Mouse (Mus musculus): ENCODE results near the gene Jmjd1c.

Jmjd1c gene

GRCm38 (mm10) chr10:67221284-67221683 lies 125.4 kb downstream of the Jmjd1c start:
- no peak for DNase-seq (ENCODE audit: low read depth in 2 of 2, low spot score in 2 of 2)

- no peak for DNase-seq (ENCODE audit: low read depth in 2 of 2, low spot score in 2 of 2)
Measured at GRCm38 (mm10) chr10:67223942-67224341, 128.0 kb downstream of the Jmjd1c start.

DNA sequence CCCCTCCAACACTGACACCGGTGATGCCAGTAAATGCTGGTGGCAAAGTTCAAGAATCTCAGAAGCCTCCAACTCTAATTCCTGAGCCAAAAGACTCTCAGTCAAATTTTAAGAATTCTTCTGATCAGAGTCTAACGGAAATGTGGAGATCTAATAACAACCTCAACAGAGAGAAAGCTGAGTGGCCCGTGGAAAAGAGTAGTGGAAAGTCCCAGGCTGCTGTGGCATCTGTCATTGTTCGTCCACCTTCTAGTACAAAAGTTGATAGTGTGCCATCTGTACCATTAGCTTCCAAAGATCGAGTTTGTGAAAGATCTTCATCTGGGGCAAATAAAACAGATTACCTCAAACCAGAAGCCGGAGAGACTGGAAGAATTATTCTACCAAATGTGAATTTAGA lies 129.6 kb downstream of the Jmjd1c start:
- no peak for DNase-seq (ENCODE audit: low read depth in 2 of 2, low spot score in 2 of 2)

DNA sequence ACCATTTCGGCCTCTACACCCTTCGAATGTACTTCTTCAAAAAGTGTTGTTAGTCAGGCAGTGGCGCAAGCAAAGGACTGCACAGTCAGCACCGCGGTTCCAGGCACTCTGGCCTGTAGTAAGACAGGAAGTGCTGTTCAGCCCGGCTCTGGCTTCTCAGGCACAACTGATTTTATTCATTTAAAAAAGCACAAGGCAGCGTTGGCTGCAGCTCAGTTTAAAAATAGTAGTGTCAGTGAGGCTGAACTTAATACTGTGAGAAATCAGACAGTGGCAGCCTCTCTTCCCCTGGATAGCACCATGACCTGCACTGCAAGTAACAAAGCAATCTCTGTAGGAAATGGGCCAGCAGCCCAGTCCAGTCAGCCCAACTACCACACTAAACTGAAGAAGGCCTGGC lies 130.2 kb downstream of the Jmjd1c start:
- no peak for DNase-seq (ENCODE audit: low read depth in 2 of 2, low spot score in 2 of 2)

DNA sequence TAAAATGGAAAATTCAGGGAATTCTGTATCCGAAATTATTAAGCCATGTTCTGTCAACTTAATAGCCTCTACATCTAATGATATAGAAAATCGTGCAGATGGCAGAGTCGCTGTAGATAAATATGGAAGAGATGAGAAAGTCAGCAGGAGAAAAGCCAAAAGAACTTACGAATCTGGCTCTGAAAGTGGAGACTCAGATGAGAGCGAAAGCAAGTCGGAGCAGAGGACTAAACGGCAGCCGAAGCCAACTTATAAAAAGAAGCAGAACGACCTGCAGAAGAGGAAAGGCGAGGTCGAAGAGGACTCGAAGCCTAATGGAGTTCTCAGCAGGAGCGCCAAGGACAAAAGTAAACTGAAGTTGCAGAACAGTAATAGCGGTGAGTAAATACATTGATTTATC lies 130.6 kb downstream of the Jmjd1c start:
- no peak for DNase-seq (ENCODE audit: low read depth in 2 of 2, low spot score in 2 of 2)

GRCm38 (mm10) chr10:67230439-67230838 lies 134.5 kb downstream of the Jmjd1c start:
- DNase-seq (ENCODE audit: low read depth in 2 of 2, low spot score in 2 of 2), result no peak

- DNase-seq (ENCODE audit: low read depth in 2 of 2, low spot score in 2 of 2), result peak; percentile 44 to 58
Measured at GRCm38 (mm10) chr10:67247145-67247544, 151.2 kb downstream of the Jmjd1c start.

GRCm38 (mm10) chr10:67249486-67249885 lies 153.6 kb downstream of the Jmjd1c start:
- DNase-seq (ENCODE audit: low read depth in 2 of 2, low spot score in 2 of 2), result no peak

DNA sequence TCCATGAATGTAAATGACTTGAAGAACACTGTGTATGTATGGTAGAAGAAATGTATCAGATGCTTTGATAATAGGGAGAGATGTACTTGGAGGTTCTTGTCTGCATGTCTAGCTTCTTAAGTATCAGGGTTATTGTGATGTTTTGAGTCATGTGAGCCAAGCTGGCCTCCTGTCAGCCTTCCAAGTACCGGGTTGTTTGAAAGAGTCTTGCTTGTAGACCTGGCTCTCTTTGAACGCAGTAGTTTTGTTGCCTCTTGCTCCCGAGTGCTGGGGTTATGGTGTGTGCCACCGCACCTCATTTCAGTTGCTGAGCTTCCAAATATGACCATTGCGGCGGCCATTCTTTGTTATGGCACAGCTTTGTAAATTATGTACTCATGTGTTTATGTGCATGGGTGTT lies 154.9 kb downstream of the Jmjd1c start:
- DNase-seq (ENCODE audit: low read depth in 2 of 2, low spot score in 2 of 2), result no peak

DNA sequence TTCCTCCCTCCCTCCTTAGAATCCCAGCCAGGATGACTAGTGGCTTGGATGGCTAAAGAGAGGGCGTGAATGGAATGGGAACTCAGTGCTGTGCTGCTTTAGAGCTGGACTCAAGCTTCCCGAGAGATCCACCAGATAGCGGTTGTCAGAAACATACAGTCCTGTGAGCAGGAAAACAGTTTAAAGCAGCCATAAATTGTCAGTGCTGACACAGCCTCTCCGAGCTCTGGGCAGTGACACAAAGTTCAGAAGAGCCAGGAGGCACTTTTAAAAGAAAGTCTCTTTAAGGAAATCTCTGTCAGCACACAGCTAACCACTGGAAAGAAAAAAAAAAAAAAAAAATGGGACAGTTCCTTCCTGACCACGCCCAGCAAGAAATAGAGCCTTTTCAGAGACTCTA lies 156.4 kb downstream of the Jmjd1c start:
- DNase-seq (ENCODE audit: low read depth in 2 of 2, low spot score in 2 of 2), result no peak

DNA sequence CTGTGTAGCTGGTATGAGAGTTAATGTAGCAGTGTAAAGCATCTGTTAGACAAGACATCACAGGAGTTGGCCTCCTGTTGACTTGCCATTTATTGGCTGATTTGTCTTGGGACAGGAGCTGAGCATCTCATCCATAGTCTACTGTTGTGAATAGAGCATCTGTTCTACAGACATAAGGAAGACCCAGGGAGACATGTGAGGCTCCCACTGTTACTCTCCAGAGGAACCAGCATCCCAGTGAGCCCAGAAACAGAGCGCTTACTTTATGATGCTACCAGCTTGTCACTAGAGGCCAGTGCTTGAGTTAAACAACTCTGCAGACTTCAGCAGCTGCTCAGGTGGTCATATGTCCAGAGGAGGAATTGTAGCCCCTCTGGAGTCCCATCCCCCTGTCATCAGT lies 157.2 kb downstream of the Jmjd1c start:
- no peak for DNase-seq (ENCODE audit: low read depth in 2 of 2, low spot score in 2 of 2)

GRCm38 (mm10) chr10:67264852-67265251 lies 168.9 kb downstream of the Jmjd1c start:
- peak in 1 of 2 experiments; percentile 22 for DNase-seq (ENCODE audit: low read depth in 2 of 2, low spot score in 2 of 2)

GRCm38 (mm10) chr10:67275916-67276315 lies 180.0 kb downstream of the Jmjd1c start:
- no peak for DNase-seq (ENCODE audit: low read depth in 2 of 2, low spot score in 2 of 2)

GRCm38 (mm10) chr10:67281852-67282251 lies 185.9 kb downstream of the Jmjd1c start:
- DNase-seq (ENCODE audit: low read depth in 2 of 2, low spot score in 2 of 2), result no peak

DNA sequence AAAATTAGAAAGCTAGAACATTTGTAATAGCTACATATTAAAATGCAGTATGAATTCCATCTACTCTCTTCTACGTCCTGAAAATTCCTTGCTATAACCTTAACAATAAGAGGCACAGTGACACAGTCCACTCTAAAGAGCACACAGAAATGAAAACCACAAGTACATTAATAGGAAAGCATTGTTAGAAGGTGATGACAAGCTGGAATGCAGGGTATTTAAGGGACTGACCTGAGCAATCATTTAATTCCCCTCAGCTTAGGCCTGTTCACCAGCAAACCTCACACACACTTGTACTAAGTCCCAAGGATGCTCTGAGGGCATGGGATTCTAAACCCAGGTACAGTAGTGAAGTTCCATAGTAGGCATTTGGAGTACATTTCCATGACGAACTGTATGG lies 186.6 kb downstream of the Jmjd1c start:
- no peak for DNase-seq (ENCODE audit: low read depth in 2 of 2, low spot score in 2 of 2)

DNA sequence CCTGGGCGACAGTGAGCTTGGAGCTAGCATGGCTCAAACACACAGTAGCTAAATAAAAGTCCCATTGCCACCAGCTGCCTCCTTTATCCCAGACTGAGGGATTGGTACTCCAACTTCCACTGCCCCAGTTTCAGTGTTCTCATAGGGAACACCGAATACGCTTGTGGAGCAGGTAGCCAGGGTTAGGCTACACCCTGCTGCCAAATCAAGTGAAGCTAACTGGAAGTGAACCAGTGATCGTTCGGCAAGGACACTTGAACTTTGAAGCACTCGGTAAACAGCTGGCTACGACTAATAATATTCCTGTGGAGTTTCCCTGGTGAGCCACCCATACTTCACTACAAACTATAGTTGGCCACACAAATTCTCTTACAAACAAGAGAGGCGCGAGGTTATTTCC lies 187.6 kb downstream of the Jmjd1c start:
- DNase-seq (ENCODE audit: low read depth in 2 of 2, low spot score in 2 of 2), result no peak

- no peak for DNase-seq (ENCODE audit: low read depth in 2 of 2, low spot score in 2 of 2)
Measured at GRCm38 (mm10) chr10:67284311-67284710, 188.4 kb downstream of the Jmjd1c start.

DNA sequence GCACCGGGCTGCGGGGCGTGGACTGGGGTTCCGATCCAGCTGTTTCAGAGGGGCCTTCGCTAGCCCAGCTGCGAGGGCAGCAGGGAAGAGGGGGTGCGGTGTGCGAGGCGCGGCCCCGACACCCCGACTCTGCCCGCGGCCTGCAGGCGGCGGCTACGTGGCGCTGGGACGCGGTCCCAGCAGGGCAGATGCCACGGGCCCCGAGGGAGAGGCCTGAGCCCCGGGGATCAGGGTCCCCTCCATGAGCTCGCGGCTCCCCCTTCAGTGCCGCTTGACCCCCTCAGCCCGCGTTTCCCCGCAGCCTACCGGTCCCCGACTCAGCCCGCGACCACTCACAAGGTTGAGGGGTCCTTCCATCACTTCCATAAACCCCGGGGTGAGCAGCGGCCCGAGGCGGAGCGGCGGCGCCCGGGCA lies 188.8 kb downstream of the Jmjd1c start:
- DNase-seq (ENCODE audit: low read depth in 2 of 2, low spot score in 2 of 2), result peak; percentile 35 to 37

DNA sequence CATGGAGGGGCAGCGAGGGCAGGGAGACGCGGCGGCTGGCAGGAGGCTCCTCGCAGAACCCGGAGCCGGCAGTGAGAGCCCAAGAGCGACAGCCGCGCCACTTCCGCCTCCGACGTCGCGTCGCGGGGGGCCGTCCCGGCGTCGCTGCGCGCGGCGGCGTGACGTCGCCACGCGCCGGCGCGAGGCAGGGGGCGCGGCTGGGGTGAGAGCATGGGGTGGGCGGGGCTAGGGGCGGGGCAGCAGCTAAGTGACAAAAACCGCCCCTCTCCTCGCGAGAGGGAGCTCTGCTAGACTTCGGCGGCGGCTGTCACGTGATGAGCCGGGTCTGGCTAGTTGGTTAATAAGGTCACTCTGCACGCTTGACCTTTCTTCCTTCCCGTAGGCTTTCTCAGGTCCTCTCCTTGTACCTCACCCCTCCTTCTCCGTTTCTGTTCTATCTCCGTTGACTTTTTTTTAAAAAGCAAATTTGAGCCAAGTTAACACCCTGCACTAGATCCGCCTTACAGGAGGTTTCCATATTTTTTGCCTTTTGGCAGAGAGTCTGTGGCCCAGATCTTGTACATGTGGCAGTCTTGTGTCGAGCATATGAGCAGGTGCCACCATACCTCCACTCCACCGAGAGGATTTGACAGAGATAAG lies 189.4 kb downstream of the Jmjd1c start, which contains the start of gene Nrbf2:
Gene Nrbf2 (minus strand): TSS at position 130 of the 639 bp plus-strand sequence.
- DNase-seq (ENCODE audit: low read depth in 2 of 2, low spot score in 2 of 2), result peak; percentile 65 to 68

DNA sequence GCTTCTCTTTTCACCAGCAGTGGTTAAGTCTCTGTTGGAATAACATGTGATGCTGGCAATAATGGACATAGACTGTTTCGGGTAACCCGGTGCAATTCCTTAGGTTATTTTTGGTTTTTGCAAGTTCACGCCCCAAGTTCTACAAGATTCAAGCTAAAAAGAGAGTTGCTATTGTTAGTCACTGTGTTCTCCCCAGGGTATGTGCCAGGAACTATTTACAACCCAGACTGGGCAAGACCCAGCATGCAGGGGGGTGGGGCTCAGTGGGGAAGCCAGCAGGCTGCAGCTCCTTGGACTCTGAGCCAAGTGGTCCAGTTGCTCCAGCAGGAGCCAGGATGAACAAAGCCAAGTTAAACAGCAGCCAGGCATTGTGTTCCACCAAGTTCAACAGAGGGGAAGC lies 192.0 kb downstream of the Jmjd1c start:
- DNase-seq (ENCODE audit: low read depth in 2 of 2, low spot score in 2 of 2), result no peak

GRCm38 (mm10) chr10:67290622-67291021 lies 194.7 kb downstream of the Jmjd1c start:
- DNase-seq (ENCODE audit: low read depth in 2 of 2, low spot score in 2 of 2), result no peak

DNA sequence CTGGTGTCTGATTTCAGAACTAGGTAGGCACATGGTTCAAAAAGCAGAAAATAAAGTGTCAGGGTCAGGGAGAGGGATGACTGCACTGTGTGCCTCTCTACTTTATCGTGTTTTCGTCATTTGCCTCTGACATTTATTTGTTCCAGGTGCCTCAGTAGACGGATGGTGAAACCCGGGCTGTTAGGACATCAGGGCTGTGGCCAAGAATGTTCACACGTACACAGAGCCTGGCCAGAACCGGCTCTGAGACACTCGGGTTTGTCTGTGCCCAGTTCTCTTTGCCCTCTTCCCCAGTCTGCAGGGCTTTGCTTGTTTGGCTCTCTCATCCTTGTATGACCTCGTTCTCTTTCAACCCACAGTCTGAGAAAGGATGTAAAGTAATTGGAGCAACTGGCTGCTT lies 195.2 kb downstream of the Jmjd1c start:
- DNase-seq (ENCODE audit: low read depth in 2 of 2, low spot score in 2 of 2), result no peak

DNA sequence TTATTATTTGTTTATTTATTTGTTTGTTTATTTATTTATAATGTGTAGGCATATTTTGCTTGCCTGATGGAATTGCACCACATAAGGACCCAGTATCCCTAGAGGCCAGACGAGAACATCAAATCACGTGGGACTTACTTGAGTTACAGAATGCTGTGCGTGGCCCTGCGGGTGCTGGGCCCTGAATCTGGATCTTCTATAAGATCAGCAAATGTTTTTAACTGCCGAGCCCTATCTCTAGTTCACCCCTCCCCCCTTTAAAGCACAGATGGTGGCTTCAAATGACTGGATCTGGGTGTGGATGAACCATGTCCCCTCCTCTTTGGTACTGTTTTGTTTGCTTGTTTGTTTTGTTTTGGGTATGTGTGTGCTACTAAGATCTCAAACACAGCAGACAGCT lies 199.4 kb downstream of the Jmjd1c start:
- DNase-seq (ENCODE audit: low read depth in 2 of 2, low spot score in 2 of 2), result no peak

All from CD8-positive naive resting alpha-beta T cell, adult 2 months (primary cell).